Mouse (Mus musculus): ENCODE measurements around the gene Tcl1b1.

- TF ChIP-seq MAX (IDR thresholded peaks at IDR 0.05; ENCODE audit: low read depth) (no peak), MYOG (IDR thresholded peaks at IDR 0.05; ENCODE audit: control insufficient read depth in 1 of 3, insufficient read depth in 1 of 3, insufficient read length in 2 of 3, low read depth in 2 of 3) (no peak), POLR2A (IDR thresholded peaks at IDR 0.05; ENCODE audit: insufficient read length, low read depth) (no peak), MYOD1 (IDR thresholded peaks at IDR 0.05; ENCODE audit: control insufficient read depth in 1 of 3, insufficient read length in 2 of 3, low read depth in 2 of 3) (no peak), CEBPB (IDR thresholded peaks at IDR 0.05; ENCODE audit: insufficient read depth, poor library complexity, severe bottlenecking) (no peak), POLR2AphosphoS2 (IDR thresholded peaks at IDR 0.05; ENCODE audit: insufficient read length, low read depth) (no peak), REST (IDR thresholded peaks at IDR 0.05; ENCODE audit: insufficient read depth, insufficient read length) (no peak), TCF3 (IDR thresholded peaks at IDR 0.05; ENCODE audit: insufficient read length, low read depth) (no peak)
Observed at GRCm38 (mm10) chr12:105116648-105117047, 42.8 kb upstream of the Tcl1b1 start.

Data from myocyte (in vitro differentiated cells).